Mouse (Mus musculus): ENCODE measurements around the gene Mum1l1.

GRCm38 (mm10) chrX:139209829-139210225 lies at the start of gene Mum1l1:
- TF ChIP-seq POLR2A (IDR thresholded peaks at IDR 0.05; ENCODE audit: insufficient read depth, low read depth, low read length) = no peak
- no peak for TF ChIP-seq CTCF (IDR thresholded peaks at IDR 0.05)

All from heart, adult 2 months (tissue).